Mouse (Mus musculus): ENCODE results near the gene Snn. TPM values are rescaled to one million over a fixed set of nuclear protein-coding genes. Genes with fewer than 3 reads are reported as not detected.
A peak's percentile ranks its signal among the peaks of the same experiment; 100 is the strongest.

The Snn gene
- polyA plus RNA-seq, 1 experiment: 138 TPM

DNA sequence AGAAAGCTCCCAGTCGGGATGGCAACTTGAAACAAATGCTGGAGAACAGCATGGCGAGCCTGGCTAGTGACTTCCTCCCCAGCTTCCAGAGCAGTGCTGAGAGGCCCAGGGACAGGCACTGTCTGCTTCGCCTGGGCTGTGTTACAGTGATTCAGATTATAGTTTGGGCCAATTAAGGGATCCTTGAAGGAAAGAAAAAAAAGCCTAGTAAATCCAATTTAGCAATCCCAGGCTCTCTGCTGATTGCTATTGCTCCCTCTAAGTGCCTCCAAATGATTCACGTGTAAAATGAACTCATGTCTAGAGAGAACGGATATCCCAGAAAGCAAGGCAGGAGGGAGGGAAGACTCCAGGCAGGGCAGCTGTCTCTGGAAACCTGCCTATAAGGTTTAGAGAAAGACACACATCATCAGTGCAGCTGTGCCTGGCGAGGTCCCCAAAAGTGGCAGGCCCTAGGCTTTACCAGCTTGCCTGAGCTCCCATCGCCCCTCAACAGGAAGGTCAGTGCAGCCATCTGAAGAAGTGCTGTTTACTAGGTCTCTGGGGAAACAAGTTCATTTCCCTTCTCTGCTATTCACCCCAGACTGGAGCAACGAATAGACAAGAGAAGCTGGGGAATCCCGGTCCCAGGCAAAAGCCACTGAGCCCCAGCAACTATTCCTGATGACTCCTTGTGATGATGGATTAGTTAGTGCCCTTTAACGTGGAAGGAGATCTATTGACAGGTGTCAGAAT, 30.3 kb downstream of the Snn start:
- 61% methylated on average over 10 of the region's 10 CpGs for WGBS
- TF ChIP-seq POLR2A (IDR thresholded peaks at IDR 0.05; ENCODE audit: borderline replicate concordance, insufficient read depth, low read length) (no peak), CTCF (IDR thresholded peaks at IDR 0.05; ENCODE audit: borderline replicate concordance, insufficient read depth, low read depth, low read length) (no peak)
- H3K27ac ChIP-seq (ENCODE audit: insufficient read depth, low read length): no peak overlapping the region
- peaks cover 13% of the 10 kb centered on the region for H3K4me1 ChIP-seq (ENCODE audit: control insufficient read depth, insufficient read depth, low read length)
- no peaks in the 10 kb centered on the region for H3K27me3 ChIP-seq (ENCODE audit: control insufficient read depth, insufficient read depth, low read length)
- no peak overlapping the region for H3K4me3 ChIP-seq (replicated peaks; ENCODE audit: insufficient read depth, low read depth, low read length)
- DNase-seq: no peak

DNA sequence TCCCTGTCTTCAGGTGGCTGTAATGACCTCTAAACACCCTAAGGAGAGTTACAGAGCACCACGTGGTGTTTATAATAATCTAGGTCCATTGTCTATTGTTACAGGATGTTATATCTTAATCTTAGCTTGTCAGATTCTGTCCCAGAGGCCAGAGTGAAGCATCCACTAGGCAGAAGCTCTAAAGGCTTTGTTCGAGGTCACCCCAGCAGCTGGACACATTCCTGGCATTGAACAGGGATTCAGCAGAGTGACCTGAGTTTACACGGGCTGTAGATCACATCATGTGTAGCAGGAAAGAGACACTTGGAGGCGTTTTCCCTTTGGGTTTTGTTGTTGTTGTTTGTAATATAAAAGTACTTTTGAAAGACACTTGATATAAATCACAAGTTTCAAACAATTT, 31.3 kb downstream of the Snn start:
- no peak for TF ChIP-seq CTCF (IDR thresholded peaks at IDR 0.05; ENCODE audit: borderline replicate concordance, insufficient read depth, low read depth, low read length)
- TF ChIP-seq POLR2A (IDR thresholded peaks at IDR 0.05; ENCODE audit: borderline replicate concordance, insufficient read depth, low read length): no peak
- H3K4me3 ChIP-seq (replicated peaks; ENCODE audit: insufficient read depth, low read depth, low read length): no peak overlapping the region
- H3K27ac ChIP-seq (ENCODE audit: insufficient read depth, low read length): no peak overlapping the region
- no peak for DNase-seq
- WGBS: 36% methylated on average over 4 of the region's 4 CpGs
- H3K4me1 ChIP-seq (ENCODE audit: control insufficient read depth, insufficient read depth, low read length): peaks cover 12% of the 10 kb centered on the region
- H3K27me3 ChIP-seq (ENCODE audit: control insufficient read depth, insufficient read depth, low read length): no peaks in the 10 kb centered on the region

DNA sequence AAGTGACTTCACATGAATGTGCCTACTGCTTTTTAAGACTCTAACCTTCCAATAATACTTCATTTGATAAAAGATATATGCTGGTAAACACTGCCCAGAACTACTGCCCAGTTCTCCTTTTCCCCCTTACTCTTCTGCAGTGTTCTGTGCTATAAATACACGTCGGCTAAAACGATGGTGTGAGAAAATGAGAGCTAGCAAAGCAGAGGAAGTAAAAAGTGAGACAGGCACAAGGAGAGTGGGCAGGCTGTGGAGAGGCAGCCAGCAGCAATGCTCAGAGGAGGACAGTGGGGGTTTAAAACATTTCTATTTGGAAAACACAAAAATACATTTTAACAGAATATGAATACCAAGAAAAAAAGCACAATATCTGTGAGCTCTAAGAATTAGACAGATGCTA, 31.8 kb downstream of the Snn start:
- TF ChIP-seq CTCF (IDR thresholded peaks at IDR 0.05; ENCODE audit: borderline replicate concordance, insufficient read depth, low read depth, low read length) (no peak), POLR2A (IDR thresholded peaks at IDR 0.05; ENCODE audit: borderline replicate concordance, insufficient read depth, low read length) (no peak)
- 74% methylated on average over 3 of the region's 3 CpGs for WGBS
- Histone ChIP-seq H3K4me3 (replicated peaks; ENCODE audit: insufficient read depth, low read depth, low read length) (no peak overlapping the region), H3K27me3 (ENCODE audit: control insufficient read depth, insufficient read depth, low read length) (no peaks in the 10 kb centered on the region), H3K27ac (ENCODE audit: insufficient read depth, low read length) (no peak overlapping the region), H3K4me1 (ENCODE audit: control insufficient read depth, insufficient read depth, low read length) (peaks cover 9% of the 10 kb centered on the region)
- no peak for DNase-seq

DNA sequence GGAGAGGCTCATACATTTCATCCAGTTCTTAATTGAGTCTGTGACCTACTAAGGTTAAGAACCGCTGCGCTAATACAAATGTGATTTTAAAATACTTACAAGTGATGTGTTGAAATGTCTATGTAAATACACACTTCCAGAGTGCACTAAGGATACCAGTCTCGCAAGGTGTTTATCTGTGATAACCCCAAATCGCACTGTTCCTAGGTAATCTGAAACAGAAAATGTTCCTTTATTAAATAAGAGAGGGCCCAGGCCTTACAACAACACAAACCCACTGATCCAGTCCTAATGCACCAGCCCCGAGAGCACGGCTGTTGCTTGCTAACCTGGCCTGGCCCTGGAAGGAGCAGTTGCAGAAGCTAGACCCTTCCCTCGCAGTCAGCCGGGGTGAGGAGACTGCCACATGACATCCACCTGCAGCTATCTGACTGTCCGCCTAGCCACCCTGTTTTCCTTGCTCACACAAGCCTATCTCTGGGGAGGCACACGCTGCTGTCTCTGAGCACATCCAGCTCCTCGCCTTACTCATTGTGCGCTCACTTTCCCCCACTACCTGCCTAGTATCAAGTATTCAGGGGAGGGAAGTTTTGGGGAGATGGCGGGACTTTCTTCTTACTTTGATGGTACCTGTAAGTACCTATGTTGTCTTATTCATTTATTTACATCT, 33.1 kb downstream of the Snn start:
- no peak for DNase-seq

DNA sequence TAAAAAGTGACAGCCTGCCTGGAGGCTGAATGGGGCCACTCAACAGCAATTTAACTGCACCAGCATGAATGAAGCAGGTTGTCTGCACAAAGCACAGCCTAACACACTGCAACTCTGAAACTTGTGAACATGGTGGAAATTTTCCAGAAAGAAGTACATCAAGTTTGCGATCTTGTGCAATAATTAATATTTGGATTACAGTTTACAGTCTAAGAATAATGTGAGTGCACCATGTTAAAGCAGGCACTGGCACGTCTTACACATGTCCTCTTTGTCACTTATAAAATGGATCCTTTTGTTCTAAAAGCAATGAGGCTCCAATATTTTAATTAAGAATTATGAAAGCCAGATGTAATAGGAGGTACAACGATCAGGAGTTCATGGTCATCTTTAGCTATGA, 36.6 kb downstream of the Snn start:
- 85% methylated on average over 3 of the region's 3 CpGs for WGBS
- no peak for DNase-seq
- TF ChIP-seq POLR2A (IDR thresholded peaks at IDR 0.05; ENCODE audit: borderline replicate concordance, insufficient read depth, low read length): no peak
- no peak for TF ChIP-seq CTCF (IDR thresholded peaks at IDR 0.05; ENCODE audit: borderline replicate concordance, insufficient read depth, low read depth, low read length)

More for the DNA sequence above, 33.1 kb downstream of the Snn start:
- H3K27me3 ChIP-seq (ENCODE audit: control insufficient read depth, insufficient read depth, low read length): no peaks in the 10 kb centered on the region
- peaks cover 9% of the 10 kb centered on the region for H3K4me1 ChIP-seq (ENCODE audit: control insufficient read depth, insufficient read depth, low read length)
- H3K27ac ChIP-seq (ENCODE audit: insufficient read depth, low read length): no peak overlapping the region
- no peak overlapping the region for H3K4me3 ChIP-seq (replicated peaks; ENCODE audit: insufficient read depth, low read depth, low read length)
- WGBS: 91% methylated on average over 13 of the region's 13 CpGs
- TF ChIP-seq CTCF (IDR thresholded peaks at IDR 0.05; ENCODE audit: borderline replicate concordance, insufficient read depth, low read depth, low read length): no peak

DNA sequence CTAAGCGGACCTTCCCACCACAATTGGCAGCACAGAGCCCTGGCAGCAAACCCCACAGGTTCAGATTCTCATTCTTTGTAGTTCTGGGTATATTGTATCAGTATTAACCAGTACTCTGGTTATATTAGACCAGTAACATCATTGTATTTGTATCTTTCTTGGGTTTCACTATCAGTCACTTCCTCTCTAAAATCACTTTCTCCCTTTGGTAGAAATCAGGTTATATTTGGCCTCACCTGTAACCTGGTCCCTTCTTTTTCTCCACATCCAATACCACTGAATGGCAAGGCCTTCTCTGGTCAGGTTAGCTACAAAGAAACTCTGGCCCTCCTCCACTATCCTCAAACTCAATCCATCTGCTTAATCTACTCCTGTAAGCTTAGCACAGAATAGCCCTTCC, 44.2 kb downstream of the Snn start:
- TF ChIP-seq POLR2A (IDR thresholded peaks at IDR 0.05; ENCODE audit: borderline replicate concordance, insufficient read depth, low read length): no peak
- no peak for TF ChIP-seq CTCF (IDR thresholded peaks at IDR 0.05; ENCODE audit: borderline replicate concordance, insufficient read depth, low read depth, low read length)
- no peak overlapping the region for H3K27ac ChIP-seq (ENCODE audit: insufficient read depth, low read length)
- WGBS: 8% methylated on average over 1 of the region's 1 CpGs

More for the DNA sequence above, 36.6 kb downstream of the Snn start:
- H3K4me1 ChIP-seq (ENCODE audit: control insufficient read depth, insufficient read depth, low read length): peaks cover 7% of the 10 kb centered on the region
- no peak overlapping the region for H3K27ac ChIP-seq (ENCODE audit: insufficient read depth, low read length)
- no peak overlapping the region for H3K4me3 ChIP-seq (replicated peaks; ENCODE audit: insufficient read depth, low read depth, low read length)
- no peaks in the 10 kb centered on the region for H3K27me3 ChIP-seq (ENCODE audit: control insufficient read depth, insufficient read depth, low read length)

DNA sequence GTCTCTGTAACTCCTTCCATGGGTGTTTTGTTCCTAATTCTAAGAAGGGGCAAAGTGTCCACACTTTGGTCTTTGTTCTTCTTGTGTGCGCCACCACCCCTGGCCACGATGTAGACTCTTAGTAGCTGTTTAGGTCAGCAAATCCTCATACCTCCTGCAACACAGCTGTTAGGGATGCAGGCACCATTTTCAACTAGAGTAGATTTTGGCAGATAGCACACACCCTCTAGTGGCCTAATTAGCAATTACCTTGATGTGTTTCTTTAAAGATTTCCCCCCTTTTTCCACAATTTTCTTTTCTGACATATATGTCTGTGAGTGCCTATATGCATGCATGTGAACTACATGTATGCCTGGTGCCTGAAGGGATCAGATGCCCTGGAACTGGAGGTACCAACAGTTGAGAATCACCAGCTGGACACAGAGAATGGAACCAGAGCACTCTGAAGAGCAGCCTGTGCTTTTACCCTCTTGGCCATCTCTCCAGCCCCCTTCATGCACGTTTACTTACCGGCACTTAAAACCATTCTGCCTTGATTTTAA, 48.5 kb downstream of the Snn start:
- Histone ChIP-seq H3K4me3 (replicated peaks; ENCODE audit: insufficient read depth, low read depth, low read length) (no peak overlapping the region), H3K4me1 (ENCODE audit: control insufficient read depth, insufficient read depth, low read length) (peaks cover 3% of the 10 kb centered on the region; the same call in 1 of the 2 replicates), H3K27me3 (ENCODE audit: control insufficient read depth, insufficient read depth, low read length) (no peaks in the 10 kb centered on the region), H3K27ac (ENCODE audit: insufficient read depth, low read length) (no peak overlapping the region)
- DNase-seq: peak in 1 of 2 experiments; percentile 26
- WGBS: 57% methylated on average over 4 of the region's 4 CpGs
- TF ChIP-seq CTCF (IDR thresholded peaks at IDR 0.05; ENCODE audit: borderline replicate concordance, insufficient read depth, low read depth, low read length) (peak; percentile 41; the same call in 1 of the 2 replicates), POLR2A (IDR thresholded peaks at IDR 0.05; ENCODE audit: borderline replicate concordance, insufficient read depth, low read length) (no peak)

More for the DNA sequence above, 44.2 kb downstream of the Snn start:
- Histone ChIP-seq H3K4me1 (ENCODE audit: control insufficient read depth, insufficient read depth, low read length) (peaks cover 3% of the 10 kb centered on the region; the same call in 1 of the 2 replicates), H3K4me3 (replicated peaks; ENCODE audit: insufficient read depth, low read depth, low read length) (no peak overlapping the region), H3K27me3 (ENCODE audit: control insufficient read depth, insufficient read depth, low read length) (no peaks in the 10 kb centered on the region)
- DNase-seq: no peak

Measured in cerebellum, adult 2 months (tissue).